Comparison of ENCODE assay signal across 36 mouse cellular contexts in the genomic region with DNA sequence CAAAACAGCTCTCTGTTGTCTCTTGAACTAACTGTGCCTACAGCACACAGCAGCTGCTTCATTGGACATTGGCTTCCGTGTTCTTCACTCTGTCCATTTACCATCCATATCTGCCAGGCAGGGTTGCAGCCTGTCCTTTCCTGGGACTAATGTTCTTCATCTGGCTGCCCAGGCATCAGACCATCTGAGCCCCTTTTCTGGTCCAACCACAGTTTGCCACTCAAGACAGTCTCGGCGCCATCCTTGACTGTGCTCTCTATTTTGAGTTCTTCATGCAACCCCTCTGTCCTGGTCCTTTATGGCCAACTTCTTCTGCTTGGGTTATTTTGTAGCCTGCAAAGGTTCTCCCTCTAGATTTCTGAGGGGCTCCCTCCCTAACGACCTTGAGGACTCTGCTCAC. TPM values are rescaled to one million over a fixed set of nuclear protein-coding genes. Genes with fewer than 3 reads are reported as not detected.
"Had no signal": no experiment of that assay in that cellular context is flagged by ENCODE, and none has a peak within 500 bp of the region (broad histone marks: within the 10 kb centered on the region; RNA-seq: fewer than 3 reads in every experiment).

No protein-coding gene starts in this region.

- H3K9ac ChIP-seq: heart, embryonic 12.5 days; heart, embryonic 13.5 days; heart, embryonic 15.5 days; hindbrain, embryonic 12.5 days; hindbrain, embryonic 13.5 days; hindbrain, embryonic 14.5 days; hindbrain, embryonic 15.5 days; intestine, embryonic 15.5 days; kidney, embryonic 15.5 days had no signal

- H3K4me1 ChIP-seq: intestine, embryonic 15.5 days; kidney, embryonic 15.5 days had no signal

- H3K4me2 ChIP-seq: heart, embryonic 11.5 days; heart, embryonic 12.5 days; heart, embryonic 13.5 days; heart, embryonic 15.5 days; hindbrain, embryonic 12.5 days; hindbrain, embryonic 13.5 days; hindbrain, embryonic 14.5 days; hindbrain, embryonic 15.5 days; intestine, embryonic 15.5 days; kidney, embryonic 15.5 days had no signal

- H3K4me3 ChIP-seq: heart, embryonic 12.5 days; heart, embryonic 13.5 days; heart, embryonic 15.5 days; hindbrain, embryonic 10.5 days; hindbrain, embryonic 12.5 days; hindbrain, embryonic 13.5 days; hindbrain, embryonic 15.5 days; intestine, embryonic 15.5 days; kidney, embryonic 15.5 days; layer of hippocampus, adult 2 months; left cerebral cortex, adult 2 months had no signal

- ATAC-seq: hindbrain, embryonic 16.5 days; inflammation-experienced regulatory T-cells, adult 6 months; intestine, embryonic 15.5 days; intestine, embryonic 16.5 days; intestine, postnatal 0 days had no signal

- H3K36me3 ChIP-seq: heart, embryonic 15.5 days; hindbrain, embryonic 10.5 days; hindbrain, embryonic 12.5 days; hindbrain, embryonic 13.5 days; hindbrain, embryonic 15.5 days; intestine, embryonic 15.5 days; kidney, embryonic 15.5 days had no signal

- DNase-seq: heart, postnatal 10 days; heart, postnatal 14 days; heart, postnatal 36 days; heart, postnatal 4 days; kidney, adult 11 months; kidney, adult 18-20 months; kidney, adult 2 months; kidney, adult 8-10 months; kidney, adult 9 months; kidney, postnatal 10 days; kidney, postnatal 14 days; kidney, postnatal 25 days; kidney, postnatal 36 days; kidney, postnatal 4 days; layer of hippocampus, adult 9-11 months; layer of hippocampus, postnatal 36 days had no signal

- H3K27me3 ChIP-seq: heart, embryonic 12.5 days; heart, embryonic 13.5 days; heart, embryonic 15.5 days; hindbrain, embryonic 12.5 days; hindbrain, embryonic 13.5 days; hindbrain, embryonic 15.5 days; intestine, embryonic 15.5 days; kidney, embryonic 15.5 days had no signal

- H3K27ac ChIP-seq: hindbrain, embryonic 10.5 days; hindbrain, embryonic 12.5 days; hindbrain, embryonic 13.5 days; hindbrain, embryonic 14.5 days; hindbrain, embryonic 15.5 days; hindbrain, postnatal 0 days; intestine, embryonic 15.5 days; kidney, embryonic 15.5 days; kidney, postnatal 0 days; layer of hippocampus, adult 2 months; left cerebral cortex, adult 2 months had no signal

- H3K9me3 ChIP-seq: heart, embryonic 12.5 days; heart, embryonic 13.5 days; heart, embryonic 15.5 days; hindbrain, embryonic 10.5 days; hindbrain, embryonic 13.5 days; hindbrain, embryonic 15.5 days; intestine, embryonic 15.5 days; kidney, embryonic 15.5 days had no signal

RNA-seq across cellular contexts. Expression of a gene that starts 38.5 kb away (rescaled TPM):
- total RNA-seq: hematopoietic stem cell, adult 5-6 weeks had no signal
